Mouse (Mus musculus): ENCODE measurements at regions not wholly inside any gene's neighbourhood (a gene's known extent, or its start where the extent isn't known, plus 50 kb on each side); places are given as distances from the start of the nearest gene placed in this dataset.

GRCm38 (mm10) chr19:27038298-27038697 is 152.6 kb downstream of the Gm815 start:
- Histone ChIP-seq H3K9ac (replicated peaks; ENCODE audit: low read length) (no peak overlapping the region), H3K36me3 (ENCODE audit: control insufficient read depth, insufficient read depth, low read length) (no peaks in the 10 kb centered on the region), H3K4me2 (ENCODE audit: low read length) (no peak overlapping the region), H3K27me3 (ENCODE audit: control insufficient read depth, insufficient read depth, low read length) (no peaks in the 10 kb centered on the region), H3K9me3 (ENCODE audit: control insufficient read depth, low read length) (no peaks in the 10 kb centered on the region), H3K27ac (replicated peaks; ENCODE audit: low read depth, low read length) (no peak overlapping the region), H3K4me1 (ENCODE audit: control insufficient read depth, insufficient read depth, low read length) (0 out of 2 replicates have a peak, but pooled peaks cover 5% of the 10 kb centered on the region), H3K4me3 (replicated peaks; ENCODE audit: low read depth, low read length) (no peak overlapping the region)
- peak; percentile 21 for DNase-seq
- WGBS: 23% methylated on average over 3 of the region's 3 CpGs
- no peak for ATAC-seq (ENCODE audit: low FRiP score, low TSS enrichment)

- Histone ChIP-seq H3K4me2 (ENCODE audit: low read length) (no peak overlapping the region), H3K36me3 (ENCODE audit: control insufficient read depth, insufficient read depth, low read length) (no peaks in the 10 kb centered on the region), H3K4me1 (ENCODE audit: control insufficient read depth, insufficient read depth, low read length) (0 out of 2 replicates have a peak, but pooled peaks cover 5% of the 10 kb centered on the region), H3K9ac (replicated peaks; ENCODE audit: low read length) (no peak overlapping the region), H3K9me3 (ENCODE audit: control insufficient read depth, low read length) (no peaks in the 10 kb centered on the region), H3K27me3 (ENCODE audit: control insufficient read depth, insufficient read depth, low read length) (no peaks in the 10 kb centered on the region), H3K4me3 (replicated peaks; ENCODE audit: low read depth, low read length) (no peak overlapping the region), H3K27ac (replicated peaks; ENCODE audit: low read depth, low read length) (no peak overlapping the region)
- ATAC-seq (ENCODE audit: low FRiP score, low TSS enrichment) (no peak), DNase-seq (no peak)
- 61% methylated on average over 3 of the region's 3 CpGs for WGBS
Observed at GRCm38 (mm10) chr19:27040321-27041025, 154.8 kb downstream of the Gm815 start.

GRCm38 (mm10) chr19:27066449-27067181 is 149.7 kb upstream of the Vldlr start:
- WGBS: 54% methylated on average over 12 of the region's 12 CpGs
- Histone ChIP-seq H3K27ac (replicated peaks; ENCODE audit: low read depth, low read length) (0 out of 2 replicates have a peak overlapping the region, but pooled peaks have one; percentile 20), H3K9me3 (ENCODE audit: control insufficient read depth, low read length) (no peaks in the 10 kb centered on the region), H3K36me3 (ENCODE audit: control insufficient read depth, insufficient read depth, low read length) (no peaks in the 10 kb centered on the region), H3K9ac (replicated peaks; ENCODE audit: low read length) (no peak overlapping the region), H3K4me3 (replicated peaks; ENCODE audit: low read depth, low read length) (no peak overlapping the region), H3K4me2 (ENCODE audit: low read length) (0 out of 2 replicates have a peak overlapping the region, but pooled peaks have one; percentile 20), H3K4me1 (ENCODE audit: control insufficient read depth, insufficient read depth, low read length) (no peaks in the 10 kb centered on the region), H3K27me3 (ENCODE audit: control insufficient read depth, insufficient read depth, low read length) (no peaks in the 10 kb centered on the region)
- peak; percentile 31 for ATAC-seq (ENCODE audit: low FRiP score, low TSS enrichment)
- peak; percentile 71 for DNase-seq

GRCm38 (mm10) chr19:27073281-27073680 is 143.0 kb upstream of the Vldlr start:
- no peak for ATAC-seq (ENCODE audit: low FRiP score, low TSS enrichment)
- 68% methylated on average over 3 of the region's 3 CpGs for WGBS
- H3K27ac ChIP-seq (replicated peaks; ENCODE audit: low read depth, low read length): no peak overlapping the region

GRCm38 (mm10) chr19:27075019-27075418 is 141.3 kb upstream of the Vldlr start:
- no peak overlapping the region for H3K4me2 ChIP-seq (ENCODE audit: low read length)
- no peaks in the 10 kb centered on the region for H3K27me3 ChIP-seq (ENCODE audit: control insufficient read depth, insufficient read depth, low read length)
- H3K27ac ChIP-seq (replicated peaks; ENCODE audit: low read depth, low read length): no peak overlapping the region
- no peak overlapping the region for H3K9ac ChIP-seq (replicated peaks; ENCODE audit: low read length)
- H3K9me3 ChIP-seq (ENCODE audit: control insufficient read depth, low read length): no peaks in the 10 kb centered on the region
- 0 out of 2 replicates have a peak, but pooled peaks cover 5% of the 10 kb centered on the region for H3K4me1 ChIP-seq (ENCODE audit: control insufficient read depth, insufficient read depth, low read length)
- 77% methylated on average over 5 of the region's 5 CpGs for WGBS
- H3K36me3 ChIP-seq (ENCODE audit: control insufficient read depth, insufficient read depth, low read length): no peaks in the 10 kb centered on the region
- no peak for ATAC-seq (ENCODE audit: low FRiP score, low TSS enrichment)
- no peak overlapping the region for H3K4me3 ChIP-seq (replicated peaks; ENCODE audit: low read depth, low read length)
- no peak for DNase-seq

More at GRCm38 (mm10) chr19:27073281-27073680, 143.0 kb upstream of the Vldlr start:
- Histone ChIP-seq H3K4me1 (ENCODE audit: control insufficient read depth, insufficient read depth, low read length) (0 out of 2 replicates have a peak, but pooled peaks cover 5% of the 10 kb centered on the region), H3K9me3 (ENCODE audit: control insufficient read depth, low read length) (no peaks in the 10 kb centered on the region), H3K4me3 (replicated peaks; ENCODE audit: low read depth, low read length) (no peak overlapping the region), H3K4me2 (ENCODE audit: low read length) (no peak overlapping the region), H3K27me3 (ENCODE audit: control insufficient read depth, insufficient read depth, low read length) (no peaks in the 10 kb centered on the region), H3K9ac (replicated peaks; ENCODE audit: low read length) (no peak overlapping the region), H3K36me3 (ENCODE audit: control insufficient read depth, insufficient read depth, low read length) (no peaks in the 10 kb centered on the region)
- no peak for DNase-seq

- no peak overlapping the region for H3K4me3 ChIP-seq (replicated peaks; ENCODE audit: low read depth, low read length)
- no peak for ATAC-seq (ENCODE audit: low FRiP score, low TSS enrichment)
- H3K27me3 ChIP-seq (ENCODE audit: control insufficient read depth, insufficient read depth, low read length): no peaks in the 10 kb centered on the region
- 0 out of 2 replicates have a peak, but pooled peaks cover 5% of the 10 kb centered on the region for H3K4me1 ChIP-seq (ENCODE audit: control insufficient read depth, insufficient read depth, low read length)
- no peak overlapping the region for H3K4me2 ChIP-seq (ENCODE audit: low read length)
- H3K27ac ChIP-seq (replicated peaks; ENCODE audit: low read depth, low read length): no peak overlapping the region
- H3K9ac ChIP-seq (replicated peaks; ENCODE audit: low read length): no peak overlapping the region
- no peak for DNase-seq
- 66% methylated on average over 4 of the region's 4 CpGs for WGBS
- no peaks in the 10 kb centered on the region for H3K9me3 ChIP-seq (ENCODE audit: control insufficient read depth, low read length)
- no peaks in the 10 kb centered on the region for H3K36me3 ChIP-seq (ENCODE audit: control insufficient read depth, insufficient read depth, low read length)
Observed at GRCm38 (mm10) chr19:27076920-27077512, 139.3 kb upstream of the Vldlr start.

- no peak overlapping the region for H3K27ac ChIP-seq (replicated peaks; ENCODE audit: low read depth, low read length)
- H3K4me2 ChIP-seq (ENCODE audit: low read length): no peak overlapping the region
- no peak overlapping the region for H3K9ac ChIP-seq (replicated peaks; ENCODE audit: low read length)
- no peaks in the 10 kb centered on the region for H3K4me1 ChIP-seq (ENCODE audit: control insufficient read depth, insufficient read depth, low read length)
- ATAC-seq (ENCODE audit: low FRiP score, low TSS enrichment): no peak
- no peaks in the 10 kb centered on the region for H3K27me3 ChIP-seq (ENCODE audit: control insufficient read depth, insufficient read depth, low read length)
- WGBS: 79% methylated on average over 2 of the region's 2 CpGs
- H3K36me3 ChIP-seq (ENCODE audit: control insufficient read depth, insufficient read depth, low read length): no peaks in the 10 kb centered on the region
- H3K9me3 ChIP-seq (ENCODE audit: control insufficient read depth, low read length): no peaks in the 10 kb centered on the region
- no peak for DNase-seq
- H3K4me3 ChIP-seq (replicated peaks; ENCODE audit: low read depth, low read length): no peak overlapping the region
Observed at GRCm38 (mm10) chr19:27087344-27087743, 128.9 kb upstream of the Vldlr start.

GRCm38 (mm10) chr19:27087833-27088232 is 128.5 kb upstream of the Vldlr start:
- Histone ChIP-seq H3K27me3 (ENCODE audit: control insufficient read depth, insufficient read depth, low read length) (no peaks in the 10 kb centered on the region), H3K27ac (replicated peaks; ENCODE audit: low read depth, low read length) (no peak overlapping the region), H3K4me3 (replicated peaks; ENCODE audit: low read depth, low read length) (no peak overlapping the region), H3K9ac (replicated peaks; ENCODE audit: low read length) (no peak overlapping the region), H3K4me1 (ENCODE audit: control insufficient read depth, insufficient read depth, low read length) (no peaks in the 10 kb centered on the region), H3K4me2 (ENCODE audit: low read length) (no peak overlapping the region), H3K9me3 (ENCODE audit: control insufficient read depth, low read length) (no peaks in the 10 kb centered on the region), H3K36me3 (ENCODE audit: control insufficient read depth, insufficient read depth, low read length) (no peaks in the 10 kb centered on the region)
- ATAC-seq (ENCODE audit: low FRiP score, low TSS enrichment) (no peak), DNase-seq (no peak)
- WGBS: 86% methylated on average over 5 of the region's 5 CpGs

Data from midbrain, embryonic 14.5 days (tissue).